Mouse (Mus musculus) midbrain, embryonic 16.5 days (tissue): ENCODE results near the gene Ypel2. TPM values are rescaled to one million over a fixed set of nuclear protein-coding genes. Genes with fewer than 3 reads are reported as not detected.
A peak's percentile ranks its signal among the peaks of the same experiment; 100 is the strongest.

ENCODE experiments used
- ATAC-seq: fragments of 200-750 bp; cut with Nextera tagmentation; 2 replicates; pipeline ENCODE4 v1.8.0; 2017; ENCODE audit warnings: moderate TSS enrichment
- H3K27ac ChIP-seq: fragments of 300-500 bp; sonication (generic); 2 replicates; pipeline ENCODE4 v1.5.1; 2014; ENCODE audit warnings: mild to moderate bottlenecking, low read length, mixed read lengths
- H3K27me3 ChIP-seq: fragments of 300-500 bp; sonication (generic); 2 replicates; pipeline ENCODE4 v1.6.1; 2014; ENCODE audit warnings: low read depth, low read length, mixed read lengths; ENCODE audit not compliant: control insufficient read depth, insufficient read depth
- H3K36me3 ChIP-seq: fragments of 300-500 bp; sonication (generic); 2 replicates; pipeline ENCODE4 v1.6.1; 2014; ENCODE audit warnings: mild to moderate bottlenecking, low read length, moderate library complexity, mixed read lengths; ENCODE audit not compliant: control insufficient read depth, insufficient read depth
- H3K4me1 ChIP-seq: fragments of 300-500 bp; sonication (generic); 2 replicates; pipeline ENCODE4 v1.6.1; 2014; ENCODE audit warnings: mild to moderate bottlenecking, low read length, mixed read lengths; ENCODE audit not compliant: control insufficient read depth, insufficient read depth
- H3K4me2 ChIP-seq: fragments of 300-500 bp; sonication (generic); 2 replicates; pipeline ENCODE4 v1.6.1; 2014; ENCODE audit warnings: mild to moderate bottlenecking, low read length, mixed read lengths
- H3K4me3 ChIP-seq: fragments of 300-500 bp; sonication (generic); 2 replicates; pipeline ENCODE4 v1.5.1; 2014; ENCODE audit warnings: low read depth, mild to moderate bottlenecking, low read length, moderate library complexity, mixed read lengths
- H3K9ac ChIP-seq: fragments of 300-500 bp; sonication (generic); 2 replicates; pipeline ENCODE4 v1.6.1; 2014; ENCODE audit warnings: low read depth, low read length, mixed read lengths
- H3K9me3 ChIP-seq: fragments of 300-500 bp; sonication (generic); replicated peaks from 2 replicates; pipeline ENCODE4 v1.6.1; 2014; ENCODE audit warnings: mild to moderate bottlenecking, low read length, mixed read lengths; ENCODE audit not compliant: control insufficient read depth, poor library complexity, severe bottlenecking
- WGBS: fragments of 180-500 bp; shearing (Covaris S2); extraction: QIAGEN DNeasy Blood & Tissue Kit; methylation state at CpG from one replicate; pipeline ENCODE4 v1.1.7; 2014; 5-methylcytosine and 5-hydroxymethylcytosine counted together
- polyA plus RNA-seq: library from polyadenylated mRNA; unstranded; fragments of >200 nt; fragmentation: Nextera tagmentation; extraction: Ambion mirVana; gene quantifications from 2 replicates; pipeline ENCODE4 v1.2.1, GENCODE M21; 2015

Ypel2 gene
- polyA plus RNA-seq, 1 experiment from 2014 or later: 6.5 TPM

- H3K27ac ChIP-seq: no peak overlapping the region
- H3K27me3 ChIP-seq: no peaks in the 10 kb centered on the region
- H3K36me3 ChIP-seq: no peaks in the 10 kb centered on the region
- H3K4me2 ChIP-seq: no peak overlapping the region
- 85% methylated on average over 11 of the region's 11 CpGs for WGBS
- no peak overlapping the region for H3K4me3 ChIP-seq
- no peak for ATAC-seq
- peaks cover 9% of the 10 kb centered on the region; the same call in 1 of the 2 replicates for H3K4me1 ChIP-seq
- no peak overlapping the region for H3K9ac ChIP-seq
- no peaks in the 10 kb centered on the region for H3K9me3 ChIP-seq
Observed at GRCm38 (mm10) chr11:86961510-86962303, 31.8 kb downstream of the Ypel2 start.

GRCm38 (mm10) chr11:86960331-86960730, 33.2 kb downstream of the Ypel2 start:
- H3K27me3 ChIP-seq: no peaks in the 10 kb centered on the region
- H3K9me3 ChIP-seq: no peaks in the 10 kb centered on the region
- H3K4me3 ChIP-seq: no peak overlapping the region
- H3K9ac ChIP-seq: no peak overlapping the region
- H3K36me3 ChIP-seq: no peaks in the 10 kb centered on the region
- H3K4me2 ChIP-seq: no peak overlapping the region
- WGBS: 72% methylated on average over 2 of the region's 2 CpGs
- H3K4me1 ChIP-seq: peaks cover 9% of the 10 kb centered on the region; the same call in 1 of the 2 replicates
- no peak overlapping the region for H3K27ac ChIP-seq
- ATAC-seq: no peak

- no peak for ATAC-seq
- 70% methylated on average over 12 of the region's 12 CpGs for WGBS
- H3K4me1 ChIP-seq: peaks cover 9% of the 10 kb centered on the region; the same call in 1 of the 2 replicates
Observed at GRCm38 (mm10) chr11:86958721-86959675, 34.5 kb downstream of the Ypel2 start.

GRCm38 (mm10) chr11:86958182-86958581, 35.3 kb downstream of the Ypel2 start:
- Histone ChIP-seq H3K36me3 (no peaks in the 10 kb centered on the region), H3K4me2 (no peak overlapping the region), H3K27me3 (no peaks in the 10 kb centered on the region), H3K4me1 (peaks cover 9% of the 10 kb centered on the region; the same call in 1 of the 2 replicates), H3K9ac (no peak overlapping the region), H3K9me3 (no peaks in the 10 kb centered on the region), H3K4me3 (no peak overlapping the region), H3K27ac (peak overlapping the region; percentile 35; the same call in 1 of the 2 replicates)
- no peak for ATAC-seq
- WGBS: 36% methylated on average over 6 of the region's 6 CpGs

More at GRCm38 (mm10) chr11:86958721-86959675, 34.5 kb downstream of the Ypel2 start:
- H3K9ac ChIP-seq: no peak overlapping the region
- H3K36me3 ChIP-seq: no peaks in the 10 kb centered on the region
- H3K27me3 ChIP-seq: no peaks in the 10 kb centered on the region
- peak overlapping the region; percentile 35; the same call in 1 of the 2 replicates for H3K27ac ChIP-seq
- no peak overlapping the region for H3K4me2 ChIP-seq
- H3K4me3 ChIP-seq: no peak overlapping the region
- H3K9me3 ChIP-seq: no peaks in the 10 kb centered on the region

GRCm38 (mm10) chr11:86956363-86956762, 37.1 kb downstream of the Ypel2 start:
- no peaks in the 10 kb centered on the region for H3K36me3 ChIP-seq
- WGBS: 87% methylated on average over 2 of the region's 2 CpGs
- ATAC-seq: no peak
- H3K9ac ChIP-seq: no peak overlapping the region
- H3K9me3 ChIP-seq: no peaks in the 10 kb centered on the region
- no peaks in the 10 kb centered on the region for H3K27me3 ChIP-seq
- no peak overlapping the region for H3K4me3 ChIP-seq
- H3K4me2 ChIP-seq: no peak overlapping the region
- H3K4me1 ChIP-seq: peaks cover 9% of the 10 kb centered on the region; the same call in 1 of the 2 replicates
- H3K27ac ChIP-seq: no peak overlapping the region

- WGBS: 77% methylated on average over 15 of the region's 15 CpGs
- Histone ChIP-seq H3K9ac (no peak overlapping the region), H3K4me1 (peaks cover 12% of the 10 kb centered on the region), H3K27ac (no peak overlapping the region), H3K9me3 (no peaks in the 10 kb centered on the region), H3K4me2 (no peak overlapping the region), H3K4me3 (no peak overlapping the region), H3K27me3 (no peaks in the 10 kb centered on the region), H3K36me3 (no peaks in the 10 kb centered on the region)
- no peak for ATAC-seq
Observed at GRCm38 (mm10) chr11:86954616-86955270, 38.8 kb downstream of the Ypel2 start.

- Histone ChIP-seq H3K4me3 (no peak overlapping the region), H3K27ac (no peak overlapping the region), H3K9ac (no peak overlapping the region), H3K4me2 (no peak overlapping the region), H3K27me3 (no peaks in the 10 kb centered on the region), H3K36me3 (no peaks in the 10 kb centered on the region), H3K4me1 (peaks cover 7% of the 10 kb centered on the region), H3K9me3 (no peaks in the 10 kb centered on the region)
- ATAC-seq: no peak
- 82% methylated on average over 8 of the region's 8 CpGs for WGBS
Observed at GRCm38 (mm10) chr11:86953096-86953495, 40.4 kb downstream of the Ypel2 start.

- whole genome bisulfite sequencing: 98% methylated on average over 2 of the region's 2 CpGs
- H3K4me3 ChIP-seq: no peak overlapping the region
- no peak for ATAC-seq
Observed at GRCm38 (mm10) chr11:86952659-86953058, 40.8 kb downstream of the Ypel2 start.

More at GRCm38 (mm10) chr11:86952659-86953058, 40.8 kb downstream of the Ypel2 start:
- Histone ChIP-seq H3K9ac (no peak overlapping the region), H3K27ac (no peak overlapping the region), H3K27me3 (no peaks in the 10 kb centered on the region), H3K4me2 (no peak overlapping the region), H3K4me1 (peaks cover 3% of the 10 kb centered on the region), H3K9me3 (no peaks in the 10 kb centered on the region), H3K36me3 (no peaks in the 10 kb centered on the region)
